Mouse (Mus musculus) forebrain, embryonic 16.5 days (tissue): ENCODE measurements around the gene Atp7a. TPM values are rescaled to one million over a fixed set of nuclear protein-coding genes. Genes with fewer than 3 reads are reported as not detected.
"Not testable (repeated sequence)": the region's sequence is repeated elsewhere in the genome, so short reads cannot be mapped to it uniquely, and the experiment has no call there.

Experiments used
- ATAC-seq: fragments of 200-750 bp; cut with Nextera tagmentation; 2 replicates; pipeline ENCODE4 v1.8.0; 2017; ENCODE audit warnings: mild to moderate bottlenecking, moderate library complexity
- H3K27ac ChIP-seq: fragments of 300-500 bp; sonication (generic); 2 replicates; pipeline ENCODE4 v1.5.1; 2014; ENCODE audit warnings: low read length, control low read depth
- H3K27me3 ChIP-seq: fragments of 300-500 bp; sonication (generic); replicated peaks from 2 replicates; pipeline ENCODE4 v1.6.1; 2014; ENCODE audit warnings: low read length; ENCODE audit not compliant: control insufficient read depth, insufficient read depth
- H3K36me3 ChIP-seq: fragments of 300-500 bp; sonication (generic); 2 replicates; pipeline ENCODE4 v1.6.1; 2014; ENCODE audit not compliant: control insufficient read depth, insufficient read depth
- H3K4me1 ChIP-seq: fragments of 300-500 bp; sonication (generic); replicated peaks from 2 replicates; pipeline ENCODE4 v1.6.1; 2014; ENCODE audit warnings: low read length; ENCODE audit not compliant: control insufficient read depth, insufficient read depth
- H3K4me2 ChIP-seq: fragments of 300-500 bp; sonication (generic); 2 replicates; pipeline ENCODE4 v1.6.1; 2014; ENCODE audit warnings: mild to moderate bottlenecking, low read length, control low read depth
- H3K4me3 ChIP-seq: fragments of 300-500 bp; sonication (generic); replicated peaks from 2 replicates; pipeline ENCODE4 v1.5.1; 2014; ENCODE audit warnings: mild to moderate bottlenecking, low read length, control low read depth
- H3K9ac ChIP-seq: fragments of 300-500 bp; sonication (generic); replicated peaks from 2 replicates; pipeline ENCODE4 v1.6.1; 2014; ENCODE audit warnings: low read depth, low read length, control low read depth
- H3K9me3 ChIP-seq: fragments of 300-500 bp; sonication (generic); 2 replicates; pipeline ENCODE4 v1.6.1; 2016; ENCODE audit warnings: low read length; ENCODE audit not compliant: control insufficient read depth
- WGBS: fragments of 180-500 bp; shearing (Covaris S2); extraction: QIAGEN DNeasy Blood & Tissue Kit; methylation state at CpG from one replicate; pipeline ENCODE4 v1.1.7; 2014; 5-methylcytosine and 5-hydroxymethylcytosine counted together
- polyA plus RNA-seq: library from polyadenylated mRNA; unstranded; fragments of >200 nt; fragmentation: Nextera tagmentation; extraction: Ambion mirVana; gene quantifications from 2 replicates; pipeline ENCODE4 v1.2.1, GENCODE M21; 2015

Gene Atp7a
- polyA plus RNA-seq, 1 experiment from 2014 or later: 17.6 TPM

DNA sequence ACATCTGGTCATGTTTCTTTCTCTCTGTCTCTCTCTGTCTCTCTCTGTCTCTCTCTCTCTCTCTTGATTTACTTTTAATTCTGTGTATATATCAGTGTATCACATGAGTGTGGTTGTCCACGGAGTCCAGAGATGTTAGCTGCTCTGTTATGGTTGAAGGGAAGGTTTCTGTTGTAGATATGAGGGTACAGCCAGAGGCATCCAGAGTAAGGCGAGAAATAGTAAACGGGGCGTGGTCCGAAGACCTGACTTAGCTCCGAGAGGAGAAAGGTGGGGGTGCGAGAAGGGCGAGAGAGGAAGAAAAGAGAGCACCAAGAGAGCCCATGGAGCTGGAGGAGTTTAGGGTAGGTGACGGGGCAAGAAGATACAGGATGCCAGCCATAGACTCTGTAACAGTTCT lies 18.9 kb downstream of the Atp7a start:
- H3K36me3 ChIP-seq: no peaks in the 10 kb centered on the region
- no peak overlapping the region for H3K4me2 ChIP-seq
- no peak overlapping the region for H3K9ac ChIP-seq
- peaks cover 8% of the 10 kb centered on the region for H3K4me1 ChIP-seq
- no peaks in the 10 kb centered on the region for H3K27me3 ChIP-seq
- no peak overlapping the region for H3K4me3 ChIP-seq
- no peaks in the 10 kb centered on the region for H3K9me3 ChIP-seq
- WGBS: 86% methylated on average over 9 of the region's 9 CpGs
- H3K27ac ChIP-seq: no peak overlapping the region
- no peak for ATAC-seq

DNA sequence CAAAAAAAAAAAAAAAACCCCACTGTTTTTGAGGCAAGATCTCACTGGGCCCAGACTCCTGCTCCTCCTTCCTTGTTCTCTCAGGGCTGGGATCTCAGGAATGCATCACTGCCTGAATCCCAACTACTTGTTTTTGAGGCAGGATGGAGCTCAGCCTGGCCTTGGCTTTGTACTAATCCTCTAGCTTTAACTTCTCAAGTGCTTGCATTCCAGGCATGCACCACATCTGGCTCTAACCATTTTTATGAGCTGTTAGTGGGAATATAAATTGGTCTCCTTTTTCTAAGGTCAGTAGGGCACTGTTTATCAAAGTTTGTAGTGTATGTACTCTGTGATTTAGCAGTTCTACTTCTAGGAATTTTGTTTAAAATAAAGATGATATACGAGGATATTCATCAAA lies 21.1 kb downstream of the Atp7a start:
- Histone ChIP-seq H3K27ac (no peak overlapping the region), H3K4me1 (peaks cover 8% of the 10 kb centered on the region), H3K4me3 (no peak overlapping the region), H3K4me2 (no peak overlapping the region), H3K9ac (no peak overlapping the region), H3K9me3 (no peaks in the 10 kb centered on the region), H3K36me3 (no peaks in the 10 kb centered on the region), H3K27me3 (no peaks in the 10 kb centered on the region)
- no peak for ATAC-seq
- WGBS: 77% methylated on average over 1 of the region's 1 CpGs

DNA sequence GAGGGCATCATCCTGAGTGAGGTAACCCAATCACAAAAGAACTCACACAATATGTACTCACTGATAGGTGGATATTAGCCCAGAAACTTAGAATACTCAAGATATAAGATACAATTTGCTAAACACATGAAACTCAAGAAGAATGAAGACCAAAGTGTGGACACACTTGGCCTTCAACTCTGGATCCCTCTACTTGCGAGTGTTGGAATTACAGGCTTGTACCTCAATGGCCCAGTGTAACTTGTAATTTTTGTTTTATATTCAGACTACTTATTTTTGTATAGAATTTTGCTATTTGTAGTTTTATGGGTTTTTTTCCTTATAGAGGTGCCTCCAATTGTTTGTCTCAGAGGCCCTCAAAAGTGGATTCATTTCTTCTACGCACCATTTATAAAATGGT lies 50.8 kb downstream of the Atp7a start:
- not testable (repeated sequence) for H3K9ac ChIP-seq, H3K9me3 ChIP-seq, H3K4me2 ChIP-seq, H3K4me1 ChIP-seq, H3K27ac ChIP-seq, ATAC-seq, H3K27me3 ChIP-seq, H3K36me3 ChIP-seq, H3K4me3 ChIP-seq
- WGBS: 86% methylated on average over 2 of the region's 2 CpGs

DNA sequence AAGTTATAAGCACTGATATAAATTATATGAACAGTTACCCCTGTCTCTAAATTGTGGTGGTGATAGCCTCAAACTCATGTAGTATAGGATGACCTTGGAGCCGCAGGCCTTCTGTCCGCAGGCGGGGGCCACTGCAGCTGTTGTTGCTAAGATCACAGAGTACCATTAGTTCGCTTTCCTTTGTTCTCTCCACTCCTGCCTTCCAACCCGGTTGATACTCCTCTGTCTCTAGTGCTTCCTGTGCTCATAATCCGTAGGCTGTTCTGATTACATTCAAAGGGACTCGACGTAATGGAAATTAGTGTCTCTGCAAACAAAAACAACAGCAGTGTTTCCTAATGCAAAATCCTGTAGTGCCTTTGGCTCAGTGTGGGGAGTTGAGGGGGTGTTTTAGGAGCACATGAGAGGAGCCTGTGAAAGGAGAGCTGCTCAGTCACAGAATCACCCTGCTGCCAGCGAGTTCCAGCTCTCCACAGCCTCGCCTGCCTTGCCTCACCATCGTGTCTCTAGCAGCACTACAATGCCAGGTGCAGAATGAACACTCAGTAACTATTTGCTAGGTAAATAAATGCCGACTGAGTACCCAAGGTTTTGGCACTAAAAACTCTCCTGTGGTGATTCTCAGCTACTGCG lies 53.9 kb downstream of the Atp7a start:
- H3K9me3 ChIP-seq: no peaks in the 10 kb centered on the region
- H3K9ac ChIP-seq: no peak overlapping the region
- H3K36me3 ChIP-seq: no peaks in the 10 kb centered on the region
- H3K4me2 ChIP-seq: no peak overlapping the region
- 37% methylated on average over 13 of the region's 13 CpGs for WGBS
- H3K27ac ChIP-seq: no peak overlapping the region
- no peaks in the 10 kb centered on the region for H3K27me3 ChIP-seq
- H3K4me1 ChIP-seq: no peaks in the 10 kb centered on the region
- no peak overlapping the region for H3K4me3 ChIP-seq
- no peak for ATAC-seq

DNA sequence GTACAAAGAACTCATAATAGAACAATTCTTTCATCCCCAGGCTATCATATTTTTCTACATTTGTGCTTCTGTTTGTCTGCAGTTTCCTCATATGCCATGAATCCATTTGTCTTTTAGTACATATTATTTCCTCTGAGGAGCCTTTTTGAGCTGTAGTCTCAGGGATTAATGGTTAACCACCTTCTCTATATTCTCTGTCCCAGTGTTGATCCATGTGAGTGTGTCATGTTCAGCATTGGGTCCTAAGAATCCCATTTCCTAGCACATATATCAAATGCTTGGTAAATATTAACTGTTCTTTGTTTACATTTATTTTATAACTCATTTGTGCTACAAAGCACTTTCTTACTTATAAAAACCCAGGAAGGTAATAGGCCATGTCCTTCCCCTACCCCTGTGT lies 55.4 kb downstream of the Atp7a start:
- peaks cover 4% of the 10 kb centered on the region; the same call in 1 of the 2 replicates for H3K36me3 ChIP-seq
- no peak for ATAC-seq
- H3K9ac ChIP-seq: no peak overlapping the region

DNA sequence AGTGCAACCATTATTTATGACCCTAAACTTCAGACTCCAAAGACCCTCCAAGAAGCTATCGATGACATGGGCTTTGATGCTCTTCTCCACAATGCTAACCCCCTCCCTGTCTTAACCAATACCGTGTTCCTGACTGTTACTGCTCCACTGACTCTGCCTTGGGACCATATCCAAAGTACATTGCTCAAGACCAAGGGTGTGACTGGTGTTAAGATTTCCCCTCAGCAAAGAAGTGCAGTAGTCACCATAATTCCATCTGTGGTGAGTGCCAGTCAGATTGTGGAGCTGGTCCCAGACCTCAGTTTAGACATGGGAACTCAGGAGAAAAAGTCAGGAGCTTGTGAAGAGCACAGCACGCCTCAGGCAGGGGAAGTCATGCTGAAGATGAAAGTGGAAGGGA lies 58.1 kb downstream of the Atp7a start:
- H3K9me3 ChIP-seq: no peaks in the 10 kb centered on the region
- WGBS: 94% methylated on average over 3 of the region's 3 CpGs
- no peak overlapping the region for H3K9ac ChIP-seq
- H3K4me1 ChIP-seq: no peaks in the 10 kb centered on the region
- no peak overlapping the region for H3K4me3 ChIP-seq
- ATAC-seq: no peak
- H3K36me3 ChIP-seq: peaks cover 4% of the 10 kb centered on the region; the same call in 1 of the 2 replicates
- H3K4me2 ChIP-seq: no peak overlapping the region
- no peak overlapping the region for H3K27ac ChIP-seq
- no peaks in the 10 kb centered on the region for H3K27me3 ChIP-seq

More for the DNA sequence above, 55.4 kb downstream of the Atp7a start:
- Histone ChIP-seq H3K27me3 (no peaks in the 10 kb centered on the region), H3K4me2 (no peak overlapping the region), H3K4me1 (no peaks in the 10 kb centered on the region), H3K27ac (no peak overlapping the region), H3K4me3 (no peak overlapping the region), H3K9me3 (no peaks in the 10 kb centered on the region)

DNA sequence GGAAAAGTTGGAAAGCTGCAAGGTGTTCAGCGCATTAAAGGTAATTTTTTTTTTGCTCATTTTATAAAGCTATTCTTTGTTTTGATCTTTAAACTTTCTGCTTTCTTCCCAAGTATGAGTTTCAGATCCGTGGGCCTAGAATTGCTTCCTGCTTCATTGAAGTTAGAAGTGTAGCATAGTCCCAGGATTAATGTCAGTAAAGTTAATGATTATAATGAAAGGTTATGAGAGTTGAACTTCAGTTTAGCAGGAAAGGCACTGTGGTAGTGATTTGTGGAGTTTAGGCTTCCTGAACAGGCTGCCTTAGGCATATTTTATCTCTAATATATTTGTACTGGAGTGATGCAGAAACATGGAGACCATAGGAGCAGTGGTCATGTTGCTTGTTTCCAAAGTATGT lies 58.5 kb downstream of the Atp7a start:
- Histone ChIP-seq H3K4me2 (no peak overlapping the region), H3K36me3 (peaks cover 4% of the 10 kb centered on the region; the same call in 1 of the 2 replicates), H3K27ac (no peak overlapping the region), H3K9ac (no peak overlapping the region), H3K9me3 (no peaks in the 10 kb centered on the region), H3K27me3 (no peaks in the 10 kb centered on the region), H3K4me1 (no peaks in the 10 kb centered on the region), H3K4me3 (no peak overlapping the region)
- WGBS: 90% methylated on average over 2 of the region's 2 CpGs
- no peak for ATAC-seq

DNA sequence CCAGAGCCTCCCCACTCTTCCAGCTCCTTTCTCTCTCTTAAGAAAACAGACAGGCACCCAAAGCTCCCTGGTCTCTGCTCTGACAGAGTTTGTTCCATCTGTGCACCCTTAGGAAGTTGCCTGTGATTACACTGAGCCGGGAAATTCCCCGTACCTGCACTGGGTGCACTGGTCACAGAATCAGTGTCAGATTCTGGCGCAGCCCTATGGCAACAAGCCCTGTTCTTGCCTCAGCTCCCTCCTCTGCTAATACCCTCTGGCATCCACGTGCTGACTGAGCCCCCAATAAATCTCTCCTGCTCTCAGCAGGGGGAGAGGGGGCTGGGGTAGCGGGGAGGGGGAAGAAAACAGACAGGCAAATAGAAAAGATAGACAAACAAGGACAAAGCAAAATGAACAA lies 65.9 kb downstream of the Atp7a start:
- Histone ChIP-seq H3K4me3 (no peak overlapping the region), H3K4me2 (no peak overlapping the region), H3K36me3 (no peaks in the 10 kb centered on the region), H3K27me3 (no peaks in the 10 kb centered on the region), H3K9ac (no peak overlapping the region), H3K4me1 (no peaks in the 10 kb centered on the region), H3K27ac (no peak overlapping the region), H3K9me3 (no peaks in the 10 kb centered on the region)
- no peak for ATAC-seq
- 11% methylated on average over 4 of the region's 5 CpGs for WGBS

DNA sequence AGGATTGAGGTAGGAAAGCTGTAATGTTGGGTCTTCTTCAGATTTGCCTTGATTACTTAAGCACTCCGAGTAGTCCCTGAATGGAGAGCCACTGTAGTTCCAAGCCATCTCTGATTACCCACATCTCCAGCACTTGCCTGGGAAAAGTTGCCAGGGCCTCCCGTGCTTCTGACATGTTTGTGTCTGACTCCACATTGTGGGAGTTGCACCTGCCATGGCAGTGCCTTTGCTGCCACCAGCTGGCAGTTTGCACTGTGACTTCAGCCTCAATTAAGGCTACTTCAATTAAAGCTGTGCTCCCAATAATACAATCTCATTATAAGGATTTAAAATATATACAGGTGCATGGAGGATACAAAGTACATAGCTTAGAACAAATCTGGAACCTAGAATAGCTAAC lies 78.4 kb downstream of the Atp7a start:
- Histone ChIP-seq H3K36me3 (peaks cover 2% of the 10 kb centered on the region; the same call in 1 of the 2 replicates), H3K4me2 (no peak overlapping the region), H3K27me3 (no peaks in the 10 kb centered on the region), H3K27ac (no peak overlapping the region), H3K9me3 (no peaks in the 10 kb centered on the region), H3K9ac (no peak overlapping the region), H3K4me1 (no peaks in the 10 kb centered on the region), H3K4me3 (no peak overlapping the region)
- 48% methylated on average over 2 of the region's 2 CpGs for WGBS
- ATAC-seq: no peak

DNA sequence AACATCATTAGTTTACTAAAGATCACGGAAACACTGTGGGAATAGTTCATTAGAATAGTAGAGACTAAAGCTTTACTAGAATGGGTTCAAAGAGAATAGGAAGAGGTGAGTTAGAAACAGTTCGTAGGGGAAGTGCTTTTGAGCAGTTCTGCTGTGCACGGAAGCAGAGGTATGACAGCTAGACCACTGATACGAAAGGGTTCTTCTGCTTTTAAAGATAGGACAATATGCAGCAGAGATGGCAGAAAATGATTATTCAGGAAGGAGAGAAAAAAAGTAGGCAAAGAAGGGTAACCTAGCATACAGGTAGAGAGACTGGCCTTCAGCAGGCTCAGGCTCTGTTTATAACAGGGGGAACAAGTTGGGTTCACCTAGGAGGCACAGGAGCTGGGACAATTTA lies 86.8 kb downstream of the Atp7a start:
- Histone ChIP-seq H3K4me3 (no peak overlapping the region), H3K27me3 (no peaks in the 10 kb centered on the region), H3K27ac (no peak overlapping the region), H3K9ac (no peak overlapping the region), H3K4me2 (no peak overlapping the region), H3K9me3 (no peaks in the 10 kb centered on the region), H3K4me1 (no peaks in the 10 kb centered on the region), H3K36me3 (no peaks in the 10 kb centered on the region; the same call in 1 of the 2 replicates)
- no peak for ATAC-seq
- 79% methylated on average over 4 of the region's 4 CpGs for WGBS
